In genomic region chr4:59859693-59860425, GRCm38 (mm10) we compare ENCODE assay signal across 9 mouse cellular contexts. TPM values are rescaled to one million over a fixed set of nuclear protein-coding genes. Genes with fewer than 3 reads are reported as not detected.
DNase-seq lines count a peak whose midpoint lies in the region; ATAC-seq lines count a peak whose summit lies in the region.
"Had no signal": no experiment of that assay in that cellular context is flagged by ENCODE, and none has a peak within 500 bp of the region (broad histone marks: within the 10 kb centered on the region; RNA-seq: fewer than 3 reads in every experiment).

No protein-coding gene starts in this region.

- H3K4me3 ChIP-seq in heart, embryonic 16.5 days (ENCODE audit: low read length), result no peak overlapping the region
- no peak overlapping the region for H3K4me3 ChIP-seq in hindbrain, embryonic 16.5 days (ENCODE audit: low read length)

- H3K27ac ChIP-seq in heart, embryonic 16.5 days (ENCODE audit: low read length), result no peak overlapping the region
- H3K27ac ChIP-seq in hindbrain, embryonic 16.5 days (ENCODE audit: low read depth, low read length), result no peak overlapping the region
- H3K27ac ChIP-seq: macrophage had no signal

- no peaks in the 10 kb centered on the region for H3K36me3 ChIP-seq in heart, embryonic 16.5 days (ENCODE audit: control insufficient read depth, insufficient read depth)
- H3K36me3 ChIP-seq in hindbrain, embryonic 16.5 days (ENCODE audit: control insufficient read depth, insufficient read depth, low read length), result no peaks in the 10 kb centered on the region

- 0 out of 2 replicates have a peak, but pooled peaks have one; percentile 52 for ATAC-seq in heart, embryonic 16.5 days (replicated peaks; ENCODE audit: extremely low read depth, insufficient read depth, low FRiP score)
- peak; percentile 53 for ATAC-seq in hindbrain, embryonic 16.5 days
- no peak for ATAC-seq in CD4-positive, CD25-positive, alpha-beta regulatory T cell, adult 4 months

- no peak overlapping the region for H3K4me2 ChIP-seq in heart, embryonic 16.5 days (ENCODE audit: low read depth, low read length)
- no peak overlapping the region for H3K4me2 ChIP-seq in hindbrain, embryonic 16.5 days (ENCODE audit: low read length)

- H3K4me1 ChIP-seq in heart, embryonic 16.5 days (ENCODE audit: control insufficient read depth, insufficient read depth, low read length), result peaks cover 5% of the 10 kb centered on the region
- H3K4me1 ChIP-seq in hindbrain, embryonic 16.5 days (ENCODE audit: control insufficient read depth, insufficient read depth, low read depth, low read length), result peaks cover 2% of the 10 kb centered on the region

- H3K9ac ChIP-seq in heart, embryonic 16.5 days (ENCODE audit: low read length), result no peak overlapping the region
- no peak overlapping the region for H3K9ac ChIP-seq in hindbrain, embryonic 16.5 days (ENCODE audit: low read depth, low read length)

- 66% methylated on average over 16 of the region's 16 CpGs for WGBS in heart, embryonic 16.5 days
- 61% methylated on average over 16 of the region's 16 CpGs for WGBS in hindbrain, embryonic 16.5 days

- H3K27me3 ChIP-seq in heart, embryonic 16.5 days (ENCODE audit: control insufficient read depth, insufficient read depth, low read length), result no peaks in the 10 kb centered on the region
- H3K27me3 ChIP-seq in hindbrain, embryonic 16.5 days (replicated peaks; ENCODE audit: control insufficient read depth, insufficient read depth, low read length), result no peaks in the 10 kb centered on the region

- H3K9me3 ChIP-seq in heart, embryonic 16.5 days (replicated peaks; ENCODE audit: control insufficient read depth, low read length), result no peaks in the 10 kb centered on the region
- H3K9me3 ChIP-seq in hindbrain, embryonic 16.5 days (ENCODE audit: control insufficient read depth, low read length), result no peaks in the 10 kb centered on the region

- no peak for DNase-seq in heart, adult 18-20 months
- peak; percentile 23 for DNase-seq in adipocyte (ENCODE audit: low spot score)
- peak; percentile 24 for DNase-seq in lung, postnatal 10 days
- no peak for DNase-seq in c-Kit-positive CD71-positive TER-119-positive erythroid progenitor cells, embryonic 14.5 days (ENCODE audit: low spot score)
- no peak for DNase-seq in testis, postnatal 14 days (ENCODE audit: low spot score)

RNA-seq across cellular contexts. Expression of gene Snx30, which starts 54.2 kb away (rescaled TPM):
- 7.0 and 8.0 TPM in 2 replicates for polyA plus RNA-seq in heart, embryonic 16.5 days (2015; fragmentation: Nextera tagmentation; extraction: Ambion mirVana)
- 1 to 10 TPM; 6.5 TPM for total RNA-seq in heart, adult 18-20 months (2021)
- 16.5 and 18.8 TPM in 2 replicates for polyA plus RNA-seq in hindbrain, embryonic 16.5 days (2015; fragmentation: Nextera tagmentation; extraction: Ambion mirVana)
- polyA plus RNA-seq in CD4-positive, CD25-positive, alpha-beta regulatory T cell, adult 4 months (2017; shearing (Covaris generic)), result 1 to 10 TPM; 2.2 to 2.6 TPM

RNA-seq across cellular contexts. Expression of gene Slc46a2, which starts 55.0 kb away (rescaled TPM):
- 7.5 and 13.7 TPM in 2 replicates for polyA plus RNA-seq in heart, embryonic 16.5 days (2015; fragmentation: Nextera tagmentation; extraction: Ambion mirVana)
- under 1 TPM; 0.12 to 0.15 TPM for total RNA-seq in heart, adult 18-20 months (2021)
- polyA plus RNA-seq in hindbrain, embryonic 16.5 days (2015; fragmentation: Nextera tagmentation; extraction: Ambion mirVana), result 0.06 TPM in 1 of 2 replicates, not detected in the other
- polyA plus RNA-seq in CD4-positive, CD25-positive, alpha-beta regulatory T cell, adult 4 months (2017; shearing (Covaris generic)), result under 1 TPM in 1 of 2 experiments, not detected in 1; 0.20 TPM
- polyA plus RNA-seq: macrophage had no signal

RNA-seq across cellular contexts. Expression of gene Inip, which starts 58.5 kb away (rescaled TPM):
- 39.8 and 44.0 TPM in 2 replicates for polyA plus RNA-seq in heart, embryonic 16.5 days (2015; fragmentation: Nextera tagmentation; extraction: Ambion mirVana)
- total RNA-seq in heart, adult 18-20 months (2021), result 10 to 100 TPM; 10.1 to 11.3 TPM
- 46.7 and 50.7 TPM in 2 replicates for polyA plus RNA-seq in hindbrain, embryonic 16.5 days (2015; fragmentation: Nextera tagmentation; extraction: Ambion mirVana)
- polyA plus RNA-seq in CD4-positive, CD25-positive, alpha-beta regulatory T cell, adult 4 months (2017; shearing (Covaris generic)), result 10 to 100 TPM; 49.6 to 49.7 TPM

Comparison
In these comparisons a context has a peak if more than half of its experiments do, and no peak if none do; other contexts are left out.
1. DNase-seq: peak in adipocyte (single experiment) and lung, postnatal 10 days (single experiment); none in heart, adult 18-20 months (0 of 2), c-Kit-positive CD71-positive TER-119-positive erythroid progenitor cells, embryonic 14.5 days (single experiment) and testis, postnatal 14 days (single experiment).